30 mouse cellular contexts compared by ENCODE assay signal in genomic region chr5:123167591-123167990, GRCm38 (mm10). TPM values are rescaled to one million over a fixed set of nuclear protein-coding genes. Genes with fewer than 3 reads are reported as not detected.
DNase-seq lines count a peak whose midpoint lies in the region; ATAC-seq lines count a peak whose summit lies in the region.
"Had no signal": no experiment of that assay in that cellular context is flagged by ENCODE, and none has a peak within 500 bp of the region (broad histone marks: within the 10 kb centered on the region; RNA-seq: fewer than 3 reads in every experiment).

No protein-coding gene starts in this region.

- H3K27ac ChIP-seq in midbrain, embryonic 14.5 days (replicated peaks; ENCODE audit: low read depth, low read length) = 0 out of 2 replicates have a peak overlapping the region, but pooled peaks have one; percentile 10
- H3K27ac ChIP-seq in midbrain, embryonic 11.5 days (ENCODE audit: low read depth, low read length) = no peak overlapping the region
- H3K27ac ChIP-seq: forebrain, embryonic 10.5 days; forebrain, embryonic 13.5 days; heart, adult 2 months; heart, embryonic 10.5 days; heart, embryonic 13.5 days; hindbrain, embryonic 14.5 days; hindbrain, postnatal 0 days had no signal

- H3K4me1 ChIP-seq in midbrain, embryonic 14.5 days (ENCODE audit: control insufficient read depth, insufficient read depth, low read length) = 0 out of 2 replicates have a peak, but pooled peaks cover 4% of the 10 kb centered on the region
- 0 out of 2 replicates have a peak, but pooled peaks cover 3% of the 10 kb centered on the region for H3K4me1 ChIP-seq in midbrain, embryonic 11.5 days (ENCODE audit: control insufficient read depth, insufficient read depth, low read length)

- 67% methylated on average over 5 of the region's 5 CpGs for WGBS in midbrain, embryonic 14.5 days
- WGBS in midbrain, embryonic 11.5 days = 85% methylated on average over 5 of the region's 5 CpGs

- H3K4me3 ChIP-seq in midbrain, embryonic 14.5 days (replicated peaks; ENCODE audit: low read depth, low read length) = no peak overlapping the region
- H3K4me3 ChIP-seq in midbrain, embryonic 11.5 days (ENCODE audit: low read depth, low read length) = no peak overlapping the region
- H3K4me3 ChIP-seq: forebrain, embryonic 10.5 days; forebrain, embryonic 13.5 days; heart, adult 2 months; heart, embryonic 10.5 days; heart, embryonic 13.5 days had no signal

- DNase-seq in midbrain, embryonic 14.5 days = no peak
- no peak for DNase-seq in midbrain, embryonic 11.5 days (ENCODE audit: low spot score, missing footprints)
- peak; percentile 60 for DNase-seq in CD4-positive helper T cell, adult 2 months (ENCODE audit: low read depth, low spot score)
- DNase-seq in induced T-regulatory cell, adult 2 months (ENCODE audit: low read depth) = peak; percentile 74
- DNase-seq in right cerebral cortex, adult 18-20 months = no peak
- no peak for DNase-seq in kidney, postnatal 36 days
- DNase-seq: adrenal gland, postnatal 14 days; cerebellum, adult 11 months; cerebellum, adult 8-10 months; cerebellum, postnatal 36 days; embryo, embryonic 11 days; gastrocnemius, postnatal 10 days; gastrocnemius, postnatal 36 days; heart, adult 2 months; heart, postnatal 14 days; heart, postnatal 4 days had no signal

- H3K4me2 ChIP-seq in midbrain, embryonic 14.5 days (ENCODE audit: low read length) = no peak overlapping the region
- H3K4me2 ChIP-seq in midbrain, embryonic 11.5 days = no peak overlapping the region
- H3K4me2 ChIP-seq: forebrain, embryonic 13.5 days; heart, embryonic 13.5 days; hindbrain, embryonic 14.5 days had no signal

- no peaks in the 10 kb centered on the region for H3K27me3 ChIP-seq in midbrain, embryonic 14.5 days (ENCODE audit: control insufficient read depth, insufficient read depth, low read length)
- H3K27me3 ChIP-seq in midbrain, embryonic 11.5 days (ENCODE audit: control insufficient read depth, insufficient read depth, low read length) = no peaks in the 10 kb centered on the region
- H3K27me3 ChIP-seq: forebrain, embryonic 13.5 days; heart, embryonic 13.5 days; Patski had no signal

- no peak overlapping the region for H3K9ac ChIP-seq in midbrain, embryonic 14.5 days (replicated peaks; ENCODE audit: low read length)
- H3K9ac ChIP-seq in midbrain, embryonic 11.5 days (ENCODE audit: low read length) = no peak overlapping the region
- H3K9ac ChIP-seq: forebrain, embryonic 13.5 days; heart, embryonic 13.5 days; hindbrain, embryonic 14.5 days had no signal

- no peak for ATAC-seq in midbrain, embryonic 14.5 days (ENCODE audit: low FRiP score, low TSS enrichment)
- no peak for ATAC-seq in midbrain, embryonic 11.5 days (ENCODE audit: low FRiP score)
- ATAC-seq in CD4-positive, CD25-positive, alpha-beta regulatory T cell, adult 4 months = peak; percentile 27
- ATAC-seq: forebrain, embryonic 13.5 days; forebrain, embryonic 16.5 days; hindbrain, postnatal 0 days; Patski had no signal

- H3K9me3 ChIP-seq in midbrain, embryonic 14.5 days (ENCODE audit: control insufficient read depth, low read length) = no peaks in the 10 kb centered on the region
- H3K9me3 ChIP-seq in midbrain, embryonic 11.5 days (ENCODE audit: control insufficient read depth, low read length) = no peaks in the 10 kb centered on the region
- H3K9me3 ChIP-seq: forebrain, embryonic 10.5 days; forebrain, embryonic 13.5 days; heart, embryonic 10.5 days; heart, embryonic 13.5 days had no signal

- peaks cover 42% of the 10 kb centered on the region for H3K36me3 ChIP-seq in midbrain, embryonic 14.5 days (ENCODE audit: control insufficient read depth, insufficient read depth, low read length)
- peaks cover 26% of the 10 kb centered on the region for H3K36me3 ChIP-seq in midbrain, embryonic 11.5 days (ENCODE audit: control insufficient read depth, insufficient read depth, low read length)

RNA-seq across cellular contexts. Expression of gene Psmd9, which starts 1.6 kb away (rescaled TPM):
- polyA plus RNA-seq in midbrain, embryonic 14.5 days (2014; fragmentation: Nextera tagmentation; extraction: Ambion mirVana) = 51.3 and 61.2 TPM in 2 replicates
- polyA plus RNA-seq in midbrain, embryonic 11.5 days (2014; fragmentation: Nextera tagmentation; extraction: Ambion mirVana) = 59.6 and 60.7 TPM in 2 replicates
- 10 to 100 TPM; 36.5 to 41.5 TPM for polyA plus RNA-seq in CD4-positive, CD25-positive, alpha-beta regulatory T cell, adult 4 months (2017; shearing (Covaris generic))

RNA-seq across cellular contexts. Expression of gene Hpd, which starts 14.9 kb away (rescaled TPM):
- not detected in 2 replicates for polyA plus RNA-seq in midbrain, embryonic 14.5 days (2014; fragmentation: Nextera tagmentation; extraction: Ambion mirVana)
- not detected in 2 replicates for polyA plus RNA-seq in midbrain, embryonic 11.5 days (2014; fragmentation: Nextera tagmentation; extraction: Ambion mirVana)
- polyA plus RNA-seq in CD4-positive, CD25-positive, alpha-beta regulatory T cell, adult 4 months (2017; shearing (Covaris generic)) = not detected
- polyA plus RNA-seq: C2C12; cortical plate, adult 2 months; embryonic facial prominence, embryonic 11.5 days; embryonic facial prominence, embryonic 14.5 days; forebrain, embryonic 13.5 days; forebrain, embryonic 16.5 days; hindbrain, embryonic 11.5 days; hindbrain, embryonic 14.5 days; hindbrain, postnatal 0 days; Patski had no signal

RNA-seq across cellular contexts. Expression of gene Setd1b, which starts 25.6 kb away (rescaled TPM):
- polyA plus RNA-seq in midbrain, embryonic 14.5 days (2014; fragmentation: Nextera tagmentation; extraction: Ambion mirVana) = 14.2 and 15.0 TPM in 2 replicates
- 9.8 and 10.0 TPM in 2 replicates for polyA plus RNA-seq in midbrain, embryonic 11.5 days (2014; fragmentation: Nextera tagmentation; extraction: Ambion mirVana)
- polyA plus RNA-seq in CD4-positive, CD25-positive, alpha-beta regulatory T cell, adult 4 months (2017; shearing (Covaris generic)) = 10 to 100 TPM; 17.1 to 20.8 TPM

RNA-seq across cellular contexts. Expression of gene Rhof, which starts 35.1 kb away (rescaled TPM):
- 7.1 and 8.9 TPM in 2 replicates for polyA plus RNA-seq in midbrain, embryonic 14.5 days (2014; fragmentation: Nextera tagmentation; extraction: Ambion mirVana)
- polyA plus RNA-seq in midbrain, embryonic 11.5 days (2014; fragmentation: Nextera tagmentation; extraction: Ambion mirVana) = 1.6 TPM in 2 replicates
- 100 to 1,000 TPM in 1 of 2 experiments, 10 to 100 TPM in 1; 80.6 to 101 TPM for polyA plus RNA-seq in CD4-positive, CD25-positive, alpha-beta regulatory T cell, adult 4 months (2017; shearing (Covaris generic))

Comparison
In these comparisons a context has a peak if more than half of its experiments do, and no peak if none do; other contexts are left out.
1. DNase-seq: peak in CD4-positive helper T cell, adult 2 months (single experiment) and induced T-regulatory cell, adult 2 months (single experiment); none in midbrain, embryonic 14.5 days (single experiment), midbrain, embryonic 11.5 days (single experiment), right cerebral cortex, adult 18-20 months (single experiment) and kidney, postnatal 36 days (0 of 2).